Mouse (Mus musculus): ENCODE measurements at regions not wholly inside any gene's neighbourhood (a gene's known extent, or its start where the extent isn't known, plus 50 kb on each side); places are given as distances from the start of the nearest gene placed in this dataset.

DNA sequence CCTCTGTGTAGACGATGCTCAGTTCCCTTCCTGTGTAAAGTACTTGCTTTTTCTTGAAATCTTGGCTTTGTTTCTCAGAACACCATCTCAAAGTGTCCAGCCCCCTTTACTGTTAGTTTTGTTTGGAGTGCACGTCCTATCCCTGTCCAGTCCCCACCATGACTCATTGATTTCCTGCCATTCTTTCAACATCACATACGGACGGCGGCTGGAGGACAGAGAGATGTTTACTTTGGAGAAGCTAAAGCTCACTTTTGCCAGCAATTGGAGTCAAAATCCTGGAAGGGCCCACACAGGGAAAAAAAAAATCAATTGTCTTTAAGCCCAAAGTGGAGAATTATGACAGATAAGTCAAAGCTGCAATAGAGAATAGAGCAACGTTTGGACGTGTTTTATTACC is 51.8 kb downstream of the Gm5426 start:
- Histone ChIP-seq H3K9me3 (replicated peaks; ENCODE audit: insufficient read depth, low read length) (no peaks in the 10 kb centered on the region), H3K79me2 (ENCODE audit: control insufficient read depth, insufficient read depth, low read length, poor library complexity) (no peaks in the 10 kb centered on the region), H3K36me3 (ENCODE audit: control insufficient read depth in 1 of 2, insufficient read depth in 2 of 2, low read length in 2 of 2) (peaks cover 0 to 2% of the 10 kb centered on the region in 2 experiments; a peak in 2 of 4 replicates), H3K4me1 (ENCODE audit: control insufficient read depth in 1 of 2, insufficient read depth in 2 of 2, low read length in 2 of 2) (peaks cover 0 to 2% of the 10 kb centered on the region in 2 experiments; a peak in 2 of 4 replicates), H3K27me3 (ENCODE audit: control insufficient read depth in 1 of 2, insufficient read depth in 2 of 2, low read length in 2 of 2) (no peaks in the 10 kb centered on the region), H3K27ac (ENCODE audit: control insufficient read depth, low read depth, low read length) (no peak overlapping the region), H3K4me3 (ENCODE audit: control insufficient read depth in 1 of 2, insufficient read depth in 1 of 2, low read depth in 2 of 2, low read length in 2 of 2) (no peak overlapping the region), H3K9ac (ENCODE audit: control insufficient read depth, low read depth, low read length, poor library complexity, severe bottlenecking) (no peak overlapping the region)
- TF ChIP-seq MAZ (IDR thresholded peaks at IDR 0.05; ENCODE audit: low read depth, low read length), result no peak
- TF ChIP-seq ZNF384 (IDR thresholded peaks at IDR 0.05; ENCODE audit: low read depth, low read length), result no peak
- no peak for TF ChIP-seq TAL1 (IDR thresholded peaks at IDR 0.05; ENCODE audit: low read length)
- no peak for DNase-seq (ENCODE audit: low read depth, low spot score)

DNA sequence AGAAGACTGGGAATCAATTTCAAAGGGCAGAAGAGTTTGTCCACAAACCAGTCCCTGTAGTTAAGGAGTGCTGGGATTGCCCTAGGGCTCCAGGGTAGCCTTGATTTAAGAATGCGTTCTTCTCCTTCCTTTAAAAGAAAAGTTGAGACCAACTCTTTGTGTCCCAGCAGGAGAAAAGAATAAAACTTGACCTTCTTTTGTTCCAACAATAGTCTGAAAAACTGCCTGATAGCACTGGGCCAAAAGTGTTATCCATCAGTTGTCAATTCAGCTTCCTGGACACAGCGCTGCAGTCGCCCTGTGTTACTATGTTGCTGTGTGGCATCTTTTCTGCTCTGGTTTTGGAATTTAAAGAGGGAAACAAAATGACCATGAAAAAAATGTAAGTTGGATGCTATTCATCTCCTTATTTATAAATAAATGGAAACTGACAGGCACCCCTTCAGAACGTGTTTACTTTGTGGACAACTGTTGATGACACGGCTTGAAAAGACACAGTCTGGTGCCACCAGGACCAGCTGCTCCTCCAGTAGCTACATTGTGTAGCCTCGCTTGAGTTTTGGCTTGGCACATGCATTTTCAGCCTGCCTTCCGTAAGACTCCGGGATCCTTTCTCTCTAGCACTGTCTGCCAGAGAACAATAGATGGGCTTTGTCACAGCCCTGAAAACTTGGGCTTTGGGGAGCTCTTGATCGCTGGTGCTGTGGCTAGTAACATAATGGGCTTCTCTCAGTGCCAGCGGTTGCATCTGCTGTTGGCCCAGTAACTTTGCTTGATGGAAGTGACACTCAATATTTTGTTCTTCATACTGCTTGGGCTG is 54.0 kb downstream of the Gm5426 start:
- DNase-seq (ENCODE audit: low read depth, low spot score), result no peak
- no peak overlapping the region for H3K4me3 ChIP-seq (ENCODE audit: control insufficient read depth in 1 of 2, insufficient read depth in 1 of 2, low read depth in 2 of 2, low read length in 2 of 2)
- no peak overlapping the region for H3K9ac ChIP-seq (ENCODE audit: control insufficient read depth, low read depth, low read length, poor library complexity, severe bottlenecking)
- no peak for TF ChIP-seq JUND (IDR thresholded peaks at IDR 0.05; ENCODE audit: low read depth, low read length)
- TF ChIP-seq NELFE (IDR thresholded peaks at IDR 0.05; ENCODE audit: low read depth, low read length), result no peak
- no peak for TF ChIP-seq RCOR1 (IDR thresholded peaks at IDR 0.05; ENCODE audit: low read depth, low read length)
- no peak for TF ChIP-seq ETS1 (IDR thresholded peaks at IDR 0.05; ENCODE audit: low read depth, low read length)
- TF ChIP-seq BHLHE40 (IDR thresholded peaks at IDR 0.05; ENCODE audit: borderline replicate concordance, low read depth, low read length), result no peak
- TF ChIP-seq ZC3H11A (IDR thresholded peaks at IDR 0.05; ENCODE audit: low read depth, low read length), result no peak
- no peak for TF ChIP-seq KAT2A (conservative IDR thresholded peaks at IDR 0.05; ENCODE audit: low read depth, low read length)
- TF ChIP-seq ZKSCAN1 (IDR thresholded peaks at IDR 0.05; ENCODE audit: low read depth, low read length), result no peak
- no peak for TF ChIP-seq TCF12 (IDR thresholded peaks at IDR 0.05; ENCODE audit: low read depth, low read length)
- TF ChIP-seq MYB (IDR thresholded peaks at IDR 0.05; ENCODE audit: low read depth, low read length), result no peak
- no peak for TF ChIP-seq CTCF (IDR thresholded peaks at IDR 0.05 in 2 of 3, conservative IDR thresholded peaks at IDR 0.05 in 1 of 3; ENCODE audit: control insufficient read depth in 1 of 3, insufficient read depth in 1 of 3, low read depth in 2 of 3, low read length in 3 of 3, poor library complexity in 1 of 3, severe bottlenecking in 1 of 3)
- TF ChIP-seq CHD2 (IDR thresholded peaks at IDR 0.05; ENCODE audit: low read length), result no peak
- no peak for TF ChIP-seq MAZ (IDR thresholded peaks at IDR 0.05; ENCODE audit: low read depth, low read length)
- no peak for TF ChIP-seq USF1 (IDR thresholded peaks at IDR 0.05; ENCODE audit: low read depth, low read length)
- TF ChIP-seq TBP (IDR thresholded peaks at IDR 0.05; ENCODE audit: low read depth, low read length), result no peak
- no peak for TF ChIP-seq E2F4 (IDR thresholded peaks at IDR 0.05; ENCODE audit: borderline replicate concordance, low read depth, low read length)
- no peak for TF ChIP-seq NRF1 (IDR thresholded peaks at IDR 0.05; ENCODE audit: insufficient read depth, low read depth, low read length, poor library complexity, severe bottlenecking)
- TF ChIP-seq GATA1 (IDR thresholded peaks at IDR 0.05; ENCODE audit: low read depth, low read length), result no peak
- no peaks in the 10 kb centered on the region for H3K79me2 ChIP-seq (ENCODE audit: control insufficient read depth, insufficient read depth, low read length, poor library complexity)
- no peaks in the 10 kb centered on the region for H3K9me3 ChIP-seq (replicated peaks; ENCODE audit: insufficient read depth, low read length)
- H3K4me1 ChIP-seq (ENCODE audit: control insufficient read depth in 1 of 2, insufficient read depth in 2 of 2, low read length in 2 of 2), result peaks cover 0 to 2% of the 10 kb centered on the region in 2 experiments; a peak in 1 of 4 replicates
- peaks cover 0 to 2% of the 10 kb centered on the region in 2 experiments; a peak in 2 of 4 replicates for H3K36me3 ChIP-seq (ENCODE audit: control insufficient read depth in 1 of 2, insufficient read depth in 2 of 2, low read length in 2 of 2)
- no peak overlapping the region for H3K27ac ChIP-seq (ENCODE audit: control insufficient read depth, low read depth, low read length)
- no peaks in the 10 kb centered on the region for H3K27me3 ChIP-seq (ENCODE audit: control insufficient read depth in 1 of 2, insufficient read depth in 2 of 2, low read length in 2 of 2)
